Mouse (Mus musculus): Measurements from ENCODE around the gene Rcn2. TPM values are rescaled to one million over a fixed set of nuclear protein-coding genes. Genes with fewer than 3 reads are reported as not detected.

The Rcn2 gene
- total RNA-seq, 2 experiments from 2014 or later: 91.8 to 92.3 TPM

DNA sequence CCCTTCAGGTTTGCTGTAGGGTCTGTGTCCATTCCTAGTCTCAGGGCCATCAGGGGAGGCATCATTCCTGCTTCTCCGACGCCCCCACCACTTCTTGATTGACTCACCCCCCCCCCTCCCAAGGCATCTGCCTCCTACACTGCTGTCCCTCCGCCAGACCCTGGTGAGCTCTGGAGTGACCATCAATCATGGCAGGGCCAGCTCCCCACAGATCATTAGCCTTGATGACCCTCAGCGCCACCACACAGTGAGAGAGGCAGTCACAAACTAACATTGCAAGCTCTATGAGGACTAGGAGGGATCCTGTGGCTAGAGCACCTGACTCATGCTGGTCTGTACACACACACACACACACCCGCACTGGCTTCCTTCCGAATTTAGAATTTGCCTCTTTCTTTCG is 63.3 kb downstream of the Rcn2 start:
- no peak for DNase-seq (ENCODE audit: low spot score in 2 of 2)
- TF ChIP-seq CTCF (conservative IDR thresholded peaks at IDR 0.05): no peak
- Histone ChIP-seq H3K27ac (no peak overlapping the region), H3K4me3 (no peak overlapping the region)

GRCm38 (mm10) chr9:56106274-56107072 is 64.8 kb downstream of the Rcn2 start:
- TF ChIP-seq CTCF (conservative IDR thresholded peaks at IDR 0.05): no peak
- H3K4me3 ChIP-seq: no peak overlapping the region
- no peak for DNase-seq (ENCODE audit: low spot score in 2 of 2)
- no peak overlapping the region for H3K27ac ChIP-seq

GRCm38 (mm10) chr9:56107527-56107926 is 65.9 kb downstream of the Rcn2 start:
- no peak for DNase-seq (ENCODE audit: low spot score in 2 of 2)
- H3K27ac ChIP-seq: no peak overlapping the region
- no peak for TF ChIP-seq CTCF (conservative IDR thresholded peaks at IDR 0.05)
- no peak overlapping the region for H3K4me3 ChIP-seq

DNA sequence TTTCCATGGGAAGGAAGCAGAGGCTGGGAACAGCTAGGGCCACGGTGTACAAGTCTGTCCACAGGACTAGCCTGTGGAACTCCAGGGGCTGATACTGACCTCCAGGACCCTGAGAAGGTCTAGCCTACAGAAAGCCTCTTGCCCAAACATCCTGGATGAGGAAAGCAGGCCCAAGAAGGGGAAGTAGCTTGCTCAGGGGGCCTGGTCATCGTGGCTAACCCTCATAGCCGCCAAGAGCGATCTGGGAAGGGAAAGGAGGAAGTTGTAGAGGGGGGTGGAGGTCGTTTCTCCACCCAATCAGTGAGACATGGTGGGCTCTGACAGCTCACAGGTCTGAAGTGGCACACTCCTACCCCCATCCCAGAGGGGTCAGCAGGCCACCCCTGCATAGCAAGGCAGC is 66.5 kb downstream of the Rcn2 start:
- Histone ChIP-seq H3K4me3 (no peak overlapping the region), H3K27ac (no peak overlapping the region)
- TF ChIP-seq CTCF (conservative IDR thresholded peaks at IDR 0.05): no peak
- no peak for DNase-seq (ENCODE audit: low spot score in 2 of 2)

Other genes with a start within 250 kb of the Rcn2 start
- gene Scaper, start 103.7 kb upstream of the Rcn2 start, total RNA-seq (2021): 10 to 100 TPM; 31.2 to 34.0 TPM
- not detected for gene 4930563M21Rik, start 31.3 kb upstream of the Rcn2 start, total RNA-seq (2021)
- 1 to 10 TPM; 2.0 to 4.8 TPM for gene Pstpip1, start 48.1 kb downstream of the Rcn2 start, total RNA-seq (2021)
- gene Tspan3, start 123.6 kb downstream of the Rcn2 start, total RNA-seq (2021): 100 to 1,000 TPM; 309 to 331 TPM

All from layer of hippocampus, adult 2 months (tissue).